14 mouse cellular contexts compared by ENCODE assay signal in the genomic region with DNA sequence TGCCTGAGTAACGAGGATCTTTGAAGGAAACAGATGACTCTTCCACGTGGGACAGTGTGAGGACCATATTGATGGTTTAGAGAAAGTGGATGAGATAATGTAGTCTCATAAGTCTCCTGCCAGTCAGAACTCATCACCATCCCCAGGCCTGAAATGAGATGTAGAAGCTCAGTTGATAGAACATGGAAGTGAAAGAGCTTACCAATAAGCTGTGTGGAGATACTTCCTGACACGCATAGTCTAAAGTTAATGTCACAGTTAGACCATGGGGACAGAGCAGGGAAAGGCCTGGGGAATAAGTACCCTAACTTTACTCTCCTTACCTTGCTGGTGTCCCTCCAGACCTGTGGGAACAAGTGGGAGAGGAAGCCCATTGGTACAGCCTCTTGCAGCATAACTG.
"Had no signal": no experiment of that assay in that cellular context is flagged by ENCODE, and none has a peak within 500 bp of the region (broad histone marks: within the 10 kb centered on the region; RNA-seq: fewer than 3 reads in every experiment).

No protein-coding gene starts in this region.

- ATAC-seq: lung, postnatal 0 days; midbrain, embryonic 15.5 days had no signal

- DNase-seq: kidney, adult 11 months; kidney, adult 8-10 months; kidney, postnatal 10 days; kidney, postnatal 36 days; layer of hippocampus, postnatal 36 days; liver, embryonic 13.5 days; lung, embryonic 14.5 days; lung, postnatal 36 days; retina, postnatal 1 day; thymus, adult 2 months; thymus, postnatal 14 days; thymus, postnatal 4 days had no signal
